Mouse (Mus musculus): ENCODE measurements at regions not wholly inside any gene's neighbourhood (a gene's known extent, or its start where the extent isn't known, plus 50 kb on each side); places are given as distances from the start of the nearest gene placed in this dataset.

GRCm38 (mm10) chr12:25353402-25353896, 256.5 kb upstream of the Id2 start:
- TF ChIP-seq CTCF (IDR thresholded peaks at IDR 0.05; ENCODE audit: borderline replicate concordance, extremely low read depth, insufficient read depth, insufficient read length) (no peak), POLR2A (IDR thresholded peaks at IDR 0.05; ENCODE audit: borderline replicate concordance, extremely low read depth, insufficient read depth, insufficient read length, poor library complexity, severe bottlenecking) (no peak)
